Mouse (Mus musculus) Patski (cell line): ENCODE data around the gene 3110082I17Rik. TPM values are rescaled to one million over a fixed set of nuclear protein-coding genes. Genes with fewer than 3 reads are reported as not detected.
A peak's percentile ranks its signal among the peaks of the same experiment; 100 is the strongest.
"Not testable (repeated sequence)": the region's sequence is repeated elsewhere in the genome, so short reads cannot be mapped to it uniquely, and the experiment has no call there.

ENCODE experiments used
- ATAC-seq: fragments of 100-300 bp; one replicate; pipeline ENCODE4 v1.8.0; 2021
- CTCF ChIA-PET: fragments of 350-600 bp; sonication (Branson Sonifier 250); formaldehyde crosslinking; loops from one replicate; lab custom pipeline; 2022; ENCODE audit warnings: inconsistent platforms; lab: Charles Lee
- POLR2A ChIA-PET: fragments of 350-600 bp; sonication (Branson Sonifier 250); formaldehyde crosslinking; loops from one replicate; lab custom pipeline; 2022; ENCODE audit warnings: antibody characterized with exemption, inconsistent platforms; lab: Charles Lee
- DNase-seq: peaks from one replicate; pipeline ENCODE4 v3.0.0-alpha.2; 2011; ENCODE audit warnings: low read depth, low spot score
- H3K27me3 ChIP-seq: fragments of 371-371 bp; one replicate; pipeline ENCODE4 v1.5.1; 2021
- CTCF ChIP-seq: fragments of 100-300 bp; IDR thresholded peaks from one replicate; pipeline ENCODE4 v1.5.1; 2021
- in situ Hi-C: fragments of 300-500 bp; cut with MboI; formaldehyde crosslinking; loops from 3 replicates; pipeline ENCODE4 v1.11.1; 2018; ENCODE audit warnings: low pct_unique_long_range_greater_than_20kb, mixed read lengths
- polyA plus RNA-seq: library from polyadenylated mRNA; unstranded; gene quantifications from one replicate; pipeline ENCODE4 v1.2.3, GENCODE M21; 2021

Gene 3110082I17Rik
- polyA plus RNA-seq, 1 experiment from 2014 or later = 19.1 TPM

DNA sequence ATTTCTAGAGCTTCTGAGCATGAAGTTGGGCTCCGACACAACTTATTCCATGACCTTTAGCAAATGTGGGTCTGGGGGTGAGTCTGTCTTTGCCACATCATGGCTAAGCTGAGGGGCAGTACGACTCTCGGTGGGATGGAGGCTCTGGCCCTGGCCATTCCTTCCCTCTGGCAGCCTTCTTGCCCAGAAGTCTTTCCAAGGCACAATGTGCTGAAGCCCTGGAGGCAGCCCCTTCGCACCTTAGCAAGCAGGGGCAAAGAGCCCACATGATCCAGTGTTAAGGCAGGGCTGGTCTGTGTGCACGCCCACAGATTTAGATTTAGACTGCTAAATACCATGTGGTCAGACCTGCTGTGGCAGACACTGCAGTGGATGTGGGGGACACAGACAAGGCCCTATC is 61.5 kb downstream of the 3110082I17Rik start:
- POLR2A ChIA-PET = interaction anchor here (1.4 to 1.6 kb wide), 2 partner anchors 10 to 19 kb away, joined by 4 to 9 read pairs; no protein-coding TSS in a partner anchor
- no peaks in the 10 kb centered on the region for H3K27me3 ChIP-seq
- no peak for DNase-seq
- no peak for TF ChIP-seq CTCF
- ATAC-seq = no peak
- CTCF ChIA-PET = interaction anchor here (0.9 to 2.7 kb wide), 16 partner anchors 10 to 79 kb away, joined by 3 to 14 read pairs (median 6); partner anchors contain the start of genes 3110082I17Rik and Gper1
- in situ Hi-C loops = no loop called here

DNA sequence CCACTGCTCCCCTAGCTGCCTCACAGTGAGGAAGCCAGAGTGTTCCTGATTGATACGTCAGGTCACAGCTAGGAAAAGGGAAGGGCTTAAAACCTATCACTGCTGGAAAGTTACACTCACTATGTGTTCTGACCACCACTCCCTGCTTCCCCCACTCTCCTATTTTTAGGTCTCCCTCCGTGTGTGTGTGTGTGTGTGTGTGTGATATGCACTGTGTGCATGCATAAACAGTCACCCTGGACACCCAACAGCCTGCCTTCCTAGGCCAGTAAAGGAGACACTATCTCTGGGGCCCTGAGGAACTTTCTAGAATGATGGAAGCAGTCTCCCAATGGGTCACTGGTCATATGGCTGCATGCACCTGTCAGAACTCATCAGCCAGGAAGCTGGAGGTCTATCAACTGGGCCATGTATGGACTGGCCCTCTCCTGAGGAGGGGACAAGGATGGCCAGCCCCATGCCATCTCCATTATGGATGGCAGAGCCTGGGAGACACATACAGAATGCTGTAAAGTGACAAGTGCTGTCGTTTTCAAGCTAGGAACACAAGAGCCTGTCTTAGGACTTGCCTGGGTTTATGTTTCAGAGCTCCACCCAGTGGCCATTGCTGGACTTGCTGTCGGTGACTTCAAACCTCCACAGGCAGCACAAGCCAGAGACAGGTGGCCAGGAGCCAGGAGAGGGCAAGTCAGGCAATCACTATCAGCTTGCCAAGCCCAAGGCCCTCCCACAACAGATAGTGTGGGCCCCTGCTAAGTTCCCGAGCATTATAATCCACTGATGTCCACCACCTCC is 62.2 kb downstream of the 3110082I17Rik start:
- CTCF ChIA-PET = interaction anchor here (0.8 to 2.7 kb wide), 18 partner anchors 9 to 80 kb away, joined by 3 to 14 read pairs (median 6); partner anchors contain the start of genes 3110082I17Rik and Gper1
- H3K27me3 ChIP-seq = no peaks in the 10 kb centered on the region
- TF ChIP-seq CTCF = no peak
- DNase-seq (peak; percentile 65), ATAC-seq (peak; percentile 65)
- in situ Hi-C loops = no loop called here
- POLR2A ChIA-PET = interaction anchor here (0.6 to 1.6 kb wide), 3 partner anchors 18 to 383 kb away, joined by 4 to 9 read pairs (median 4); partner anchors contain the start of gene Gpr146

DNA sequence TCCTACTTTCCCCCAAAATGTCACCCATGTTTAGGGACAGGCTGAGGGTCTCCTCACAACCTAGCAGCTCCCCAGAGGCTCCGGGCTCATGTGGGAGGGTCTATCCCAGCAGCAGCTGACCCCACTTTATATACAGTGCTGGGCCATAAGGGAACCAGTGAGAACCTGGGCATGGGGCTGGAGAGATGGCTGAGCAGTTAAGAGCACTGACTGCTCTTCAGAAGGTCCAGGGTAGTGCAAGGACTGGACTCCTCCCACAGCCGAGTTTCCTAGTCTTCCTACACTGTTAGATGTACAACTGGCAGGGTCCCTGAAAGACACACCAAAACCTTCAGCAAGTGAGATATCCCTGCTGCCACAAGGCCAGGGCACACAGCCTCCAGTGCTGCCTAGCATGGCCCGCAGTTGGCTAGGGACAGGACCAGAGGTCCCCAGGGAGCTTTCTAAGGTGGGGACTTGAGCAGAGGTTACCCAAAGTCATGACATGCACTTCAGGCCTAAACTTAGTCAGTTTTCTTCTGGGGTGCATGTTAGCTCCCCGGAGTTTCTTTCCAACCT is 62.9 kb downstream of the 3110082I17Rik start:
- ChIA-PET POLR2A (interaction anchor here (0.6 to 1.6 kb wide), 5 partner anchors 18 to 383 kb away, joined by 3 to 9 read pairs (median 4); partner anchors contain the start of gene Gpr146), CTCF (interaction anchor here (0.8 to 2.7 kb wide), 12 partner anchors 8 to 63 kb away, joined by 3 to 14 read pairs (median 6); partner anchors contain the start of gene 3110082I17Rik)
- ATAC-seq = no peak
- DNase-seq = no peak
- in situ Hi-C loops = no loop called here
- H3K27me3 ChIP-seq = no peaks in the 10 kb centered on the region
- TF ChIP-seq CTCF = no peak

DNA sequence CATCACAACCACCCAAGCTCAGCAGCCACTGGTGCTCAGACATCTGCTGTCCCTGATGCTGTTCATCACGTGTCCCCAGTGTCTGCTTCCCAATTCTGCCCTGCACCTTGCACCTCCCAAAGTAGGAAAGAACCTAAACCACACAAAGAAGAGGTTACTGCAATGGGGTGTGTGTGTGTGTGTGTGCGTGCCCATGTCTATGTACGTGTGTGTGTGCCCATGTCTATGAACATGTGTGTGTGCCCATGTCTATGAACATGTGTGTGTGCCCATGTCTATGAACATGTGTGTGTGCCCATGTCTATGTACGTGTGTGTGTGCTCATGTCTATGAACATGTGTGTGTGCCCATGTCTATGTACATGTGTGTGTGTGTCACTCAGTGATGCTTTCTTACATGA is 64.8 kb downstream of the 3110082I17Rik start:
- ATAC-seq = no peak
- POLR2A ChIA-PET = interaction anchor here (0.7 to 1.9 kb wide), 2 partner anchors 14 to 558 kb away, joined by 3 to 4 read pairs; no protein-coding TSS in a partner anchor
- CTCF ChIA-PET = interaction anchor here (1.0 kb wide), 1 partner anchor 36 kb away, joined by 3 read pairs; no protein-coding TSS in a partner anchor
- no peak for DNase-seq
- no peaks in the 10 kb centered on the region for H3K27me3 ChIP-seq
- in situ Hi-C loops = no loop called here
- TF ChIP-seq CTCF = no peak

DNA sequence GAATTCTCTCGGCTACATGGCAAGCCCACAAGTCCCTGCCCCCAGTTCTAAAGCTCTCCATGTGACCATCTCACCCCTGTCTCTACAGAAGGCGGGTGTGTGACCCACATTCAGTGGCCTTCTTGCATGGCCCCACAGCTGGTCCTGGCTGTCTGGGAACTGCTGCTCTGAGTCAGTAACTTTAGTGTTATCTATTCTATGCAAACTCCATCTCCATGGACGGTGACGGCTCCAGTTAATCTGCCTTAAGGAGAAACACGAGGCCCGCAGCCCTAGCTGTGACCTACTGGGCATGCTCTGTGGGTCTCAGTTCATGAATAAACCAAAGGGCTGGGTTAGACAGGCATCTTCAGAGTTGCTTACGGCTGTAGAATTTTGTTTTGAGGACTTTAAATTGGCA is 65.9 kb downstream of the 3110082I17Rik start:
- DNase-seq (no peak), ATAC-seq (no peak)
- TF ChIP-seq CTCF = no peak
- in situ Hi-C loops = no loop called here
- ChIA-PET CTCF (no interaction called here), POLR2A (interaction anchor here (1.9 kb wide), 1 partner anchor 13 kb away, joined by 4 read pairs; no protein-coding TSS in a partner anchor)
- H3K27me3 ChIP-seq = no peaks in the 10 kb centered on the region

DNA sequence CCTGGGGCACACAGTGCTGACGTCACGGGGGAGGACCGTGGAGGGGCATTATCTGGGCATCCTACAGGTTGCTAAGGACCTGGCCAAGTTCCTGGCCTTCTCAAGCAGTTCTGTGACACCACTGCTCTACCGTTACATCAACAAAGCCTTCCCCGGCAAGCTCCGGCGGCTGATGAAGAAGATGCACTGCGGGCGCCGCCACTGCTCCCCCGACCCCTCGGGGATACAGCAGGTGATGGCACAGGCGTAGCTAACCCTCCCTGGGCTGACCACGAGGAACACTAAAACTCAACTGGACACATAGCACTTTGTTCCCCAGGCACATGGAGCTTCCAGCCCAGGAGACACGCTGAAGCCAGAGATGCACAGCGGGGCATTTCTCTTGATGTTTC is 67.1 kb downstream of the 3110082I17Rik start:
- CTCF ChIA-PET = no interaction called here
- POLR2A ChIA-PET = no interaction called here
- H3K27me3 ChIP-seq = no peaks in the 10 kb centered on the region
- in situ Hi-C loops = no loop called here
- ATAC-seq (no peak), DNase-seq (no peak)
- TF ChIP-seq CTCF = no peak

DNA sequence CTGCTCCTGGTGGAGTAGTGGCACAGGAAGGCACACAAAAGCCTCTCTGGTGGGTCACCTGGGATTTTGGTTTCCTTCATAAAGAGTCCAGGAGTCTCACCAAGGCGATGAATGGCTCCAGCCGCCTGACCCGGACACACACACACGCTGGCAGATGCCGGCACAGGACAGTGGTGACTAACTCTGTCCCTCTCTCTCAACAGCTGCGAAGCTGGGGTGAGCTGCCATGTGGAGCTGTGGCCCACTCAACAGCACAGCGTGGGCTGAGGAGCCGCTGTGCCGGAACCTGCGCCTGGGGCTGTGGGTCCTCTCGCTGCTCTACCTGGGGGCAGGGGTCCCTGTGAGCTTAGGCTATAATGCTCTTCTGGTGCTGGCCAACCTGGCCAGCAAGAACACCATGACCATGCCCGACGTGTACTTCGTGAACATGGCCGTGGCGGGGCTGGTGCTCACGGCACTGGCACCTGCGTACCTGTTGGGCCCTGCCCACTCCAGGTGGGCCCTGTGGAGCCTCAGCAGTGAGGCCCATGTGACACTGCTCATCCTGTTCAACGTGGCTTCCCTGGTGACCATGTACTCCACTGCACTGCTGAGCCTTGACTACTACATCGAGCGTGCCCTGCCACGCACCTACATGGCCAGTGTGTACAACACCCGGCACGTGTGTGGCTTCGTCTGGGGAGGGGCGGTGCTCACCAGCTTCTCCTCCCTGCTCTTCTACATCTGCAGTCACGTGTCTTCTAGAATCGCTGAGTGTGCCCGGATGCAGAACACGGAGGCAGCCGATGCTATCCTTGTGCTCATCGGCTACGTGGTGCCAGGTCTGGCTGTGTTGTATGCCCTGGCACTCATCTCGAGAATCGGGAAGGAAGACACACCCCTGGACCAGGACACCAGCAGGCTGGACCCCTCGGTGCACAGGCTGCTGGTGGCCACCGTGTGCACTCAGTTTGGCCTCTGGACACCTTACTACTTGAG is 67.8 kb downstream of the 3110082I17Rik start:
- ChIA-PET CTCF (no interaction called here), POLR2A (no interaction called here)
- no peak for DNase-seq
- no peak for ATAC-seq
- in situ Hi-C loops = no loop called here
- TF ChIP-seq CTCF = no peak
- H3K27me3 ChIP-seq = no peaks in the 10 kb centered on the region

DNA sequence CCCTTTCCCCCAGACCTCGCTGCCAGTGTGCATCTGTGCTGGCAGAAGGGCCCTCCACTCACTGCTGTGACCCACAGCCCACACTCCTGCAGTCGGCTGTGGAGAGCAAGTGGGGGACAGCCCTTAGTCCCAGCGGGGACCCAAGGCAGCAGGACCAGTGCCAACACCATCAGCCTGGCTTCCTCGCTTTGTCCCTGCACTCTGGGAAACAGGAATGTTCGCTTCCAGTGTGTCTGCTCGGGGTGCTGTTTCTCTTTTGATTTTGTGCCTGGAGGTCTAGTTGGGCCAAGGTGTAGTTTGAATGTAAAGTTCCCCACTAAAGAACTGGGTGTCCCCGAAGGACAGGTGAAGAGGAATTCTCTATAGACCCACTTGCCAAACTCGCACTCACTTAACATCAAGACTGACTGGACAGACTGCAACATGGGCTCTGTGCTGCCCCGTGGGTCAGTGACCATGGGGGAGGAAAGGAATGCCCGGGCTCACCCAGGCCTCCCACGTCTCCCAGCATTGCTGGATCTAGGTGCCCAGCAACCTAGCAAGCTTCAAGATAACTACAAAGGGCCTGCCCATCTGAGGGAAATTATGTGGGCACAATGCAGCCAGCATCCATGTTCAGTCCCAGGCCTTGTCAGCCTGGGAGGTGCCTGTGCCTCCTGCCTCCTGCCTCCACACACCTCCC is 68.9 kb downstream of the 3110082I17Rik start:
- ChIA-PET CTCF (no interaction called here), POLR2A (no interaction called here)
- no peak for ATAC-seq
- in situ Hi-C loops = no loop called here
- TF ChIP-seq CTCF = no peak
- H3K27me3 ChIP-seq = no peaks in the 10 kb centered on the region
- no peak for DNase-seq

DNA sequence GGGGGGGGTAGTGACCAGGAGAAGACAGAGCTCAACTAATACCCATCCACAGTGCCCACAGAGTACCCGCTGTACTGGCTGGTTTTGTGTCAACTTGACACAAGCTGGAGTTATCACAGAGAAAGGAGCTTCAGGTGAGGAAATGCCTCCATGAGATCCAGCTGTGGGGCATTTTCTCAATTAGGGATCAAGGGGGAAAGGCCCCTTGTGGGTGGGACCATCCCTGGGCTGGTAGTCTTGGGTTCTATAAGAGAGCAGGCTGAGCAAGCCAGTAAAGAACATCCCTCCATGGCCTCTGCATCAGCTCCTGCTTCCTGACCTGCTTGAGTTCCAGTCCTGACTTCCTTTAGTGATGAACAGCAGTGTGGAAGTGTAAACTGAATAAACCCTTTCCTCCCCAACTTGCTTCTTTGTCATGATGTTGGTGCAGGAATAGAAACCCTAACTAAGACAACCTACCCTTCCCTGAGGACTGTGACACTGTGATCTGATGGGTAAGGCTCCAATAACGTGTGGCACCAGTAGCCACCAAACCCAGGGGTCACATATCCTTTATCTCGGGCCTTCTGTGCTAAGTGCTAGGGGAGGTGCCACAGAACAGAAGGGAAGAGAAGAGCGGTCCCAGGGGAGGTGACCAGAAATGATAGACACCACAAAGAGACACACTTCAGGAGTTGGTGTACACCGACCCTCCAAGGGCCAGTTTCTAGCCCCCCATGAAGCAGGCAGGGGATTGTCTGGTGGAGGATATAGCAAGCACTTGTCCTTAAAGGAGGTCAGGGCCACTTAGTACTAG is 69.8 kb downstream of the 3110082I17Rik start:
- CTCF ChIA-PET = interaction anchor here (2.2 kb wide), 1 partner anchor 8 kb away, joined by 9 read pairs; no protein-coding TSS in a partner anchor
- DNase-seq, ATAC-seq, in situ Hi-C loops, H3K27me3 ChIP-seq, POLR2A ChIA-PET: not testable (repeated sequence)
